Mouse (Mus musculus) embryo, embryonic 11.5 days (tissue): ENCODE data around the gene H2al1h.
"Not testable (repeated sequence)": the region's sequence is repeated elsewhere in the genome, so short reads cannot be mapped to it uniquely, and the experiment has no call there.

ENCODE experiments used
- DNase-seq: peaks from one replicate; pipeline ENCODE4 v3.0.0-alpha.2; 2012; ENCODE audit warnings: low read depth, low spot score

The H2al1h gene

DNA sequence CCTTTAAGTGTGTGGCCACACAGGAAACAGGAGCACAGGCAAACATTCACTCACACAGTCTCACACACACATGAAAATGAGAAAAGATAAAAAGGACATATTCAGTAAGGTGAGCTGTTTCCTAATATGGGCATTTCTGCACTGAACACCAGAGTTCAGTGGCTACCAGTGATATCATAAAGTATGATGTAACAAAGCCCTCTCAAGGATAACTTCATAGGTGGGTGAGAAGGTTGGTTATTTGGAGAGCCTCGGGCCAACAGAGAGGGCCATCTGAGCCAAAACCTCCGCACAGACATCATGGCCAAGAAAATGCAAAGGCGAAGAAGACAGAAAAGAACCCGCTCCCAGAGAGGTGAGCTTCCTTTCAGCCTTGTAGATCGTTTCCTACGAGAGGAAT lies at the start of gene H2al1h:
TSS of gene H2al1h (plus strand) at position 301 of the 400 bp plus-strand sequence.
- not testable (repeated sequence) for DNase-seq

GRCm38 (mm10) chrX:11273190-11273589 lies 48.1 kb upstream of the H2al1h start:
- DNase-seq, result no peak

- DNase-seq, result no peak
Measured at GRCm38 (mm10) chrX:11277083-11277482, 44.2 kb upstream of the H2al1h start.

GRCm38 (mm10) chrX:11280741-11281140 lies 40.6 kb upstream of the H2al1h start:
- DNase-seq, result no peak

GRCm38 (mm10) chrX:11288306-11288882 lies 32.9 kb upstream of the H2al1h start:
- no peak for DNase-seq

DNA sequence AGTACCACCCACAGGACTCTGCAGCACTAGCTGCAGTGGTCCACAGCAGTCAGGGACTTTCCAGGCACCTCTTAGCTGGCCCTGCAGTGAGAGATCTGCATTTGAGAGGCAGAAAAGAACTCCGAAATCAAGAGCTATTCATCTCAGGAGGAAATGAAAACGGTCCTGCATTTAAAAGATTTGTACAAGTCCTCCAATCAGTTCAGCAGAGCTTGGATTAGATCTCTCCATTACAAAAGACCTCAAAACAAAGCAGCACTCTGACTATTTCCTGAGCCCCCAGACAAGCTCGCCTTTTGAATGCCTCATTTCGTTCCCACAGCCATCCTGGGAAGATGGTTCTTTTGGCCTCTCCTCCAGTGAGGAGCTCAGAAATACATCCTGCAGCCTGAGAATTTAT lies 32.0 kb upstream of the H2al1h start:
- DNase-seq, result no peak

DNA sequence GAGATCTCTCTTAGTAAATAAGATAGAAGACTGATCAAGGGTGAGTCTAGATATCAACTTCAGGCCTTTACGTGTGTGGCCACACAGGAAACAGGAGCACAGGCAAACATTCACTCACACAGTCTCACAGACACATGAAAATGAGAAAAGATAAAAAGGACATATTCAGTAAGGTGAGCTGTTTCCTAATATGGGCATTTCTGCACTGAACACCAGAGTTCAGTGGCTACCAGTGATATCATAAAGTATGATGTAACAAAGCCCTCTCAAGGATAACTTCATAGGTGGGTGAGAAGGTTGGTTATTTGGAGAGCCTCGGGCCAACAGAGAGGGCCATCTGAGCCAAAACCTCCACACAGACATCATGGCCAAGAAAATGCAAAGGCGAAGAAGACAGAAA lies 22.3 kb upstream of the H2al1h start, which contains the start of gene H2al1a:
TSS of gene H2al1a (plus strand) at position 301 of the 400 bp plus-strand sequence.
- DNase-seq, result not testable (repeated sequence)

- DNase-seq, result not testable (repeated sequence)
Measured at GRCm38 (mm10) chrX:11302132-11302531, 19.2 kb upstream of the H2al1h start, which contains the start of gene H2al1b. Gene H2al1b (plus strand): TSS chrX:11302432.

DNA sequence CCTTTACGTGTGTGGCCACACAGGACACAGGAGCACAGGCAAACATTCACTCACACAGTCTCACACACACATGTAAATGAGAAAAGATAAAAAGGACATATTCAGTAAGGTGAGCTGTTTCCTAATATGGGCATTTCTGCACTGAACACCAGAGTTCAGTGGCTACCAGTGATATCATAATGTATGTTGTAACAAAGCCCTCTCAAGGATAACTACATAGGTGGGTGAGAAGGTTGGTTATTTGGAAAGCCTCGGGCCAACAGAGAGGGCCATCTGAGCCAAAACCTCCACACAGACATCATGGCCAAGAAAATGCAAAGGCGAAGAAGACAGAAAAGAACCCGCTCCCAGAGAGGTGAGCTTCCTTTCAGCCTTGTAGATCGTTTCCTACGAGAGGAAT lies 15.9 kb upstream of the H2al1h start, which contains the start of gene H2al1c:
TSS of gene H2al1c (plus strand) at position 301 of the 400 bp plus-strand sequence.
- DNase-seq, result not testable (repeated sequence)

GRCm38 (mm10) chrX:11308524-11308923 lies 12.8 kb upstream of the H2al1h start, which contains the start of gene H2al1d:
Gene H2al1d (plus strand): TSS chrX:11308824.
- not testable (repeated sequence) for DNase-seq

GRCm38 (mm10) chrX:11311634-11312033 lies 9.7 kb upstream of the H2al1h start, which contains the start of gene H2al1e:
Gene H2al1e (plus strand): TSS chrX:11311934.
- DNase-seq, result not testable (repeated sequence)

GRCm38 (mm10) chrX:11314858-11315257 lies 6.4 kb upstream of the H2al1h start, which contains the start of gene H2al1f:
Gene H2al1f (plus strand): TSS chrX:11315158.
- DNase-seq, result not testable (repeated sequence)

- DNase-seq, result not testable (repeated sequence)
Measured at GRCm38 (mm10) chrX:11317956-11318355, 3.3 kb upstream of the H2al1h start, which contains the start of gene H2al1g. Gene H2al1g (plus strand): TSS chrX:11318256.

DNA sequence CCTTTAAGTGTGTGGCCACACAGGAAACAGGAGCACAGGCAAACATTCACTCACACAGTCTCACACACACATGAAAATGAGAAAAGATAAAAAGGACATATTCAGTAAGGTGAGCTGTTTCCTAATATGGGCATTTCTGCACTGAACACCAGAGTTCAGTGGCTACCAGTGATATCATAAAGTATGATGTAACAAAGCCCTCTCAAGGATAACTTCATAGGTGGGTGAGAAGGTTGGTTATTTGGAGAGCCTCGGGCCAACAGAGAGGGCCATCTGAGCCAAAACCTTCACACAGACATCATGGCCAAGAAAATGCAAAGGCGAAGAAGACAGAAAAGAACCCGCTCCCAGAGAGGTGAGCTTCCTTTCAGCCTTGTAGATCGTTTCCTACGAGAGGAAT lies 3.1 kb downstream of the H2al1h start, which contains the start of gene H2al1i:
TSS of gene H2al1i (plus strand) at position 301 of the 400 bp plus-strand sequence.
- not testable (repeated sequence) for DNase-seq

DNA sequence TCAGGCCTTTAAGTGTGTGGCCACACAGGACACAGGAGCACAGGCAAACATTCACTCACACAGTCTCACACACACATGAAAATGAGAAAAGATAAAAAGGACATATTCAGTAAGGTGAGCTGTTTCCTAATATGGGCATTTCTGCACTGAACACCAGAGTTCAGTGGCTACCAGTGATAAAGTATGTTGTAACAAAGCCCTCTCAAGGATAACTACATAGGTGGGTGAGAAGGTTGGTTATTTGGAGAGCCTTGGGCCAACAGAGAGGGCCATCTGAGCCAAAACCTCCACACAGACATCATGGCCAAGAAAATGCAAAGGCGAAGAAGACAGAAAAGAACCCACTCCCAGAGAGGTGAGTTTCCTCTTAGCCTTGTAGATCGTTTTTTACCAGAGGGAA lies 6.2 kb downstream of the H2al1h start, which contains the start of gene H2al1j:
TSS of gene H2al1j (plus strand) at position 301 of the 400 bp plus-strand sequence.
- DNase-seq, result not testable (repeated sequence)

DNA sequence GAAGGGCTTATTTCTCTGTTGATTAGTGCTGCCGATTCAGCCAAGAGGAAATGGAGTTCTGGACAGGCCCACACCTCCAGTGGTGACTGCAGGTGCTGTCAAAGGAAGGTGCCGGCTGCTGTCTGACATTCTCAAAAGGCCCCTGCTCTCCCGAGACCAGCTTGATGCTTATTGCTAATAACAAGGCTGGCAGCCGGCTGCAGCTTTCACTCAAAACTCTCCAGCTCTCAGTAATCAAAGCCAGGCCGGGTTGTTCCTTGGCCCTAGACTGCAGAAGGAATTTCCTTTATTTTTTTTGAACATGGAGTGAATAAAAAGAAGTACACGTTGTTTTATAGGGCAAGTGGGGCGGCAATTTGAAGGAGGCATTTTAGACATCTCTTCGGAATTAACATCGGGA lies 24.5 kb downstream of the H2al1h start:
- no peak for DNase-seq

- no peak for DNase-seq
Measured at GRCm38 (mm10) chrX:11346756-11347155, 25.5 kb downstream of the H2al1h start.

DNA sequence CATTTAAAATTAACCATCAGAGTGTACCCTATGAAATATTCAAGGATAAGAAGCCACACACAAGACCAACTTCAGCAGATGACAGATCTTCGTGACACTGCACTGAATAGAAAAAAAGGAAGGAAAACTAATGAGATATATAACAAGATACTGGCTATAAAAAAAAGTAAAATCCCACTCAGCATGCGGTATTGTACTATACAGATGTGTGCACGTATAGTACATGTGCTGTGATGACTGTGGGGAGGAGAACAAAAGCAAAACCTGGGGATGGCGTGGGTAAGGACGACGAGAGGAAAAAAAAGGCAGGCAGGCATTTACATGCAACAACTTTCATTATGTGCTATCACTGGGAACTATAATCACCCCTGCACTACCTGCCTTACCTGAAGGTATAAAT lies 39.5 kb downstream of the H2al1h start:
- no peak for DNase-seq

DNA sequence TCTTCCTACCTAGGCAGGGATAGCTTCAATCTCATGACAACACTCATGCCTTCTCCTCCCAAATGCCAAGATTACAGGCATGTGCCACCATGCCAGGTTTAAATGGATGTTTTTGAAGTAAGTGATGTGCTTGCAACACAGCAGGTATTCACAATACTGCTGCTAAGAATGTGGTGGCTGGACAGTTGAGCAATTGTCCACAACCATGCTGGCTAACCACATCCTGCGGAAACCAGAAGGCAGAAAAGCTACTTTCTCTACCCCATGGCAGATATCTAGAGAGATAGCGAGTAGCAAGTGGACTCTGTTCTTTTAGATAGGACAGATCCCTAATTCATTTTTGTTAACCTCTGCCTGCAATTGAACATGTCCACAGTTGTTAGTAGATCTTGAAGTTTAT lies 40.0 kb downstream of the H2al1h start:
- DNase-seq, result no peak

DNA sequence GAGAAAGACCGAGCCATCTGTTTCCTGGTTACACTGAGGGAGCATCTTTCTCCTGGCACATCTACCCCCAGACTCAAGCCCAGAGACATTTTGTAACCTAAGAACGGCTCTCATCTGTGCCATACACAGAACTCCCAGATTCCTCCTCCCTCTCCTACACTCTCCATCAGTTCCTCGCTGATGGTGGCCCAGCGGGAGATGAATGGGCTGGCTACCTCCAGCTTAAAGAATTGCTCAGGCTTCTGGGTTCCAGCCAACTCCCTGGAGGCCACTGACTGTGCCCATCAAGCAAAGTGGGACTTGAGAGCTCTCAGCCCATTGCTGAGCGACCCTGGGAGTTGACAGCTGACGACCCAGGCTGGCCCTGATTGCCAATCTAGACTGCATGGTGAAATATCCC lies 42.6 kb downstream of the H2al1h start:
- DNase-seq, result no peak

- no peak for DNase-seq
Measured at GRCm38 (mm10) chrX:11365151-11365550, 43.9 kb downstream of the H2al1h start.
